Mouse (Mus musculus): ENCODE data around the gene Nup214.

The Nup214 gene

DNA sequence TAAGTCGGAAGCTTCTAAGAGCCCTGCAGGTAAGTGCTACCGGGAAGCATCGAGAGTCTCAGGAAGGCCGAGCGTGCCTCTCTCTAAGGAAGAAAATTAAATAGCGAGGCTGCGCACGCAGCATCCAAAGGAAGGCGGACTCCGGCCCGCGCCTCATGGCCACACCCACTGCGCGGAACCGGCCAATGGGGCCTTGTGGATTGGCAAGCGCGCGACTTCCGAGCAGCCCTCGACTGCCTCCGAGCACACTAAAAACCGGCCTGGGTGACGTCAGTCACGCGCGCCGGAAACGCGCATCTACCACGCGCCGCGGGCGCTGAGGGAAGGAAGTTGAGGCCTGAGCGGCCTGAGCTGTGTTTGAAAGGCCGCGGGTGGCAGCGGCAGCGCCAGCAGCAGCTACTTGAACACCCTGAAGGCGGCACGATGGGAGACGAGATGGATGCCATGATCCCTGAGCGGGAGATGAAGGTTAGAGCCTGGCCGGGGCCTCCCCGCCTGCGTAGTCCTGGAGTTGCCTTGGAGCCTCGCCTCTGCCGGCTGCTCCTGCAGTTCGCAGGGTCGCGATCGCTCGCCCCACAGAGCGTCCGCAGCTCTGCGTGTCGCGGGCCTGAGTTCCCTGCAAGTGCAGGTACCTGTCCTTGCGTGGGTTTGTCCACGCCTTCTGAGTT is at the start of gene Nup214:
Nup214 (plus strand) TSS at position 296 of the 668 bp plus-strand sequence.
- peak; percentile 97 to 99 for DNase-seq (ENCODE audit: low spot score in 2 of 2)

DNA sequence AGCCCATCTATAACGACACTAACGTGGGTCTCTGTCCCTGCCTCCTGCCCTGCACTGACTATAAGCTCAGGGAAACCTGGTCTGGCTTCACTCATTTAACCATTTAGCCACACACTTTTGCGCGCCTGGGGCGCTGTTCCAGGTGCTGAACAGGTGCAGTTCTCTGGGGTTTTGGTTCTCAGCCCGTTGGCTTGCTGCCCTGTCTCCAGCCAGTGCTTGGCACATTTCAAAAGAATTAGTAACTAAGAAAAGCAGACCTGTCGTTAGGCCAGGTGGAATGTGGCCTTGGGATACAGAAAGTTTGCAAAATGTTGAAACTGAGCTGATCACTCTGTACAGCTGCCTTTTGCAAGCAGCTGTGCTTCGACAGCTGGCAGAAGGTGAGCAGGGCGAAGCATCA is 49.4 kb upstream of the Nup214 start:
- DNase-seq (ENCODE audit: low spot score in 2 of 2) = no peak

DNA sequence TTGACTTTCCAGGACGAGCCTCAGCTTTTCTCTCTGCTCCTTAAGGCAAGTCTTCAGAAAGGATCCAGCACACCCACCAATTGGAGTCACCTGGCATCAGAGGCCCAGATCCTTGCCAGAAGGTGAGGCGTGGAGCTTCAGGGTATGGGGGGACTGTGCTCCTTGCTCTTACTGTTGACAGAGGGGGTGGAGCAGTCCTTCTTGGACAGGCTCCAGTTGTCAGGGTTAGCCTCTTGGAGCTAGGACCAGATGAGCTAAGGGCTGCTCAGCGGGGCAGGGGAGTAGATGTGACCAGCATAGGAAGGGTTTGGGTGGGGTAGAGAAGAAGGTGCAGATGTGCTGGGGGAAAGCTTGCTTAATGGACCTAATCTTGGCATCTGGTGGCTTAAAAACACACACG is 48.3 kb upstream of the Nup214 start:
- no peak for DNase-seq (ENCODE audit: low spot score in 2 of 2)

- no peak for DNase-seq (ENCODE audit: low spot score in 2 of 2)
Observed at GRCm38 (mm10) chr2:31929664-31930063, 44.6 kb upstream of the Nup214 start.

GRCm38 (mm10) chr2:31934551-31934950 is 39.7 kb upstream of the Nup214 start:
- no peak for DNase-seq (ENCODE audit: low spot score in 2 of 2)

DNA sequence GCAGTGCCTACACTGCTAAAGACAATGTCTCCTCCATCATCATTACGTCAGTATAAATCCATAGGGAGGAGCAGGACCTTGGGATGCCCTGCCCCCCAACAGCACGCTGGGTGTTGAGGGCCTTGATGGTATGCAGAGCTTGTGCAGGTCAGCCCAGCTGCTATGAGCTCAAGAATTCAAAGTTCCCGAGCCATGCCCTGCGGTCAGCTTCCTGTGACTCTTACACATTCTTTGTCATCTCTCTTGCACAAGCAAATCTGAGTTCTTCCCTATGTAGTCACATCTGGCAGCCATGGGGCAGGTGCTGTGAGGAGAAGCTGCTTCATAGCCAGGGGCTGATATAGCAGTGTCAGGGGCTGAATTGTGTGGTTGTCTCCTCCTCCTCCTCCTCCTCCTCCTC is 39.2 kb upstream of the Nup214 start:
- DNase-seq (ENCODE audit: low spot score in 2 of 2) = no peak

DNA sequence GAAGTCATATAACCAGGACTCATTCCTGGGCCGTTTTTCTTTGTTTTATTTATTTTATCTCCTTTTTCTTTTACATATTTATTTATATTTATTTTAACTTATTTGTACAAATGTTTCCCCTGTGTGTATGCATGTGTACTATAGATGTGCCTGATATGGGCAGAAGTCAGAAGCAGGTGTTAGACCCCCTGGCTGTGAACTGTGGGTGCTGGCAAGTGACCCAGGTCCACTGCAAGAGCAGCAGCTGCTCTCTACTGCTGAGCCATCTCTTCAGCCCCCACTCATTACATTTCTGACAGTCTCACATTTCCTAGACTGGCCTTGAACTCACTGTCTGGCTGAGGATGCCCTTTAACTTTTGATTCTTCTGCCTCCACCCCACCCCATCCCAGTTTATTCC is 35.9 kb upstream of the Nup214 start:
- no peak for DNase-seq (ENCODE audit: low spot score in 2 of 2)

- no peak for DNase-seq (ENCODE audit: low spot score in 2 of 2)
Observed at GRCm38 (mm10) chr2:31943011-31943410, 31.2 kb upstream of the Nup214 start.

- no peak for DNase-seq (ENCODE audit: low spot score in 2 of 2)
Observed at GRCm38 (mm10) chr2:31945580-31945979, 28.7 kb upstream of the Nup214 start.

DNA sequence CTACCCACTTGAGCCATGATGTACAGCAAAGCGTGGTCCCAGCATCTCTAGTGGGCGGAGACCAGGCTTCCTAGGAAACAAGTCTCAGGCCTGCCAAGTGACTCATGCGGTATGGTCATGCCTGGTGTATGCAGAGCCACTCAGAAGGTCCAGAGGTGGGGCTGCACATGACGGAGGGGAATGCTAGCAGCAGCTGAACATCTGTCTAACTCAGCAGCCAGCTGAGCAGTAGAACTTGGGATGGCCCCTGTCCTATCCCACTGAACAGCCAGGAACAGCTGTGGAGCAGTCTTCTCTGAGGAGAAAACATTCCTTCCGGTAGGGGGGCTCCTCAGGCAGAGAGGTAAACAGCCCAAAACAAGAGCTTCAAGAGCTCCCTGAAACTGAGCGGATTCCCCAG is 25.8 kb upstream of the Nup214 start:
- DNase-seq (ENCODE audit: low spot score in 2 of 2) = no peak

GRCm38 (mm10) chr2:31948801-31949200 is 25.4 kb upstream of the Nup214 start:
- no peak for DNase-seq (ENCODE audit: low spot score in 2 of 2)

DNA sequence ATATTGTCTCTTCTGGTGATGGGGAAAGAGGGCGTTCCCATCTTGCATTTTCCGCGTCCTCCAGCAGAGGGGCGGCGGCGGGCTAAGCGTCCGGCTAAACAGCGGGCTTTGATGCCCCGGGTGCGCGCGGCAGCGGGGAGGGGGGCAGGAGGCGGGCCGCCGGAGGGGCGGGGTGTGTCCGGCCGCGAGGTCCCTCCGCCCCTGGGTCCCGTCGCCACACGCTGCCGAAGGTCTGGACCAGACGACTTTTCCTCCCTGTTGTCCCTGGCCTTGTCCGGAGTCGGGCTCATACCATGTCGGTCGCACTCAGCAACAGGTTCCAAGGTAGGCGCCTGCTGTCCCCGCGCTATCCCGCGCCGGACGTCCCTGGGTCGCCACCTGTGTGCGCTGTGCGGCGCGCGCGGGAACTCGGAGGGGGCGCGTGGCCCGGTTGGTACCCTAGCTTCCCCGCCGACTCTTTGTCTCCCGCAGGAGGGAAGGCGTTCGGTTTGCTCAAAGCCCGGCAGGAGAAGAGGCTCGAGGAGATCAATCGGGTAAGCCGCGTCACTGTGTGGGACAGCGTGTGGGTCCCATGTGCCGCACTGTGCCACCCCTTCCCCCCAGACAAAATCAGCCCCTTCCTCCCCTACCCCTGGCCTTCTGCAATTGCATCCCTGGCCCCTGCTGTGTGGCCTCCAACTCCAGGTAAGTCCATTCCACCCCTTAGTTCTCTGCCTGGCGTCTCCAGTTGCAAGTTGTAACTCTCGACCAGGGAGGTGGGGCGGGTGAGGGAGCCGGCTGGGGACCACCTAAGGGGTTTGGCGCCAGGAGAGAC is 24.0 kb upstream of the Nup214 start, which contains the start of gene Aif1l:
Aif1l (plus strand) TSS at position 82 of the 814 bp plus-strand sequence.
- peak in 1 of 2 experiments; percentile 9 for DNase-seq (ENCODE audit: low spot score in 2 of 2)

DNA sequence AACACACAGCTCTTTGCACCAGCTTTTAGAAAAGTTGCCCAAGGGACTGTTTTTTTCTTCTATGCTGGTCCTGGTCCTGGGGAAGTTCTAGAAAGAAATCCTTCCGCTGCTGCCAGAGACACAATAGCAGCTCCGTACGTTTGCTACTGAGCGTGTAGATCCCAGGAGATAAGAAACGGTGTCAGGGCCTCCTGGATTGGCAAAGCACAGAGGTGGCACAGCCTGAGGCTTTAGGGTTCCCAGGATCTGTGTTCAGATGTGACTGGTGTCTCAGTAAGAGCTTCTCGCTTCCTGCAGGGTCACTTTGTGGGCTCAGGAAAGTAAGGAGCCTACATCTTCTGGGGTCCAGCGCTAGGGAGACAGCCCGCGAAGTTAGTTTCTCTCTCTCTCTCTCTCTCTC is 23.3 kb upstream of the Nup214 start:
- no peak for DNase-seq (ENCODE audit: low spot score in 2 of 2)

DNA sequence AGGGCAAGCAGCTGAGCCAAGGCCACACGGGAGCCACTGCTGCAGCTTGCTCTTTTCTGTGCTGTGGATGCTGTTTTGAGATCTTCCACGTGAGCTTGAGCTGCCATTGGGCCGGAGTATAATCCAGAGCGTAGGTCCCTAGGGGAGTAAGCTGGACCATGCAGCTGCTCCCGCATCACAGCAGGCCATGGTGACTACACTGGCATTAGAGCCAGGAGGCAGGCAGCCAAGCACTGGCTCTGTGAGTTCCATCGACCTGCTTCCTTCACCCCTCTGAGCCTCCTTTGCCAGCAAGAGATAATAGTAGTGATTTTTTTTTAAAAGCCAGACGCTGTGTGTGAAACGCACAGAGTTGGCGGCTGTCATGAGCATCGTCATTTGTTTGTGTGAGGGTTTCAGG is 22.0 kb upstream of the Nup214 start:
- no peak for DNase-seq (ENCODE audit: low spot score in 2 of 2)

DNA sequence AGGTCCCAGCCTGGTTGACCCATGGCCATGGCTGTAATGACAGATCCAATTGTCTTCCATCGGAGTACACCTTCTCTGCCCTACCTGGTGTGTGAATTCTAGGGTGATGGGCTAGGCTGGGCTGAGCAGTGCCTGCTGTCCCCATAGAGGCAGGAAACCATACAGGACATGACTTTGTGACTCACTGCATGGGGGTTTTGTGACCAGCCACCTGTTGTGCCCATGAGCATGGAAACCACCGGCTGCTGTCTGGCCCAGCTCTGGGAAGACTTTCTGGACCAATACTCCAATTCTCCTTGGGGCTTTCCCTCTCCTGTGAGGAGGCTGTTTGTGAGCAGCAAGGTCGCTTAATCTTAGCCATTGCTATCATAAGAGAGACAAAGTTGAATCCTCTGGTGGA is 21.5 kb upstream of the Nup214 start:
- DNase-seq (ENCODE audit: low spot score in 2 of 2) = no peak

- DNase-seq (ENCODE audit: low spot score in 2 of 2) = no peak
Observed at GRCm38 (mm10) chr2:31953687-31954086, 20.5 kb upstream of the Nup214 start.

- no peak for DNase-seq (ENCODE audit: low spot score in 2 of 2)
Observed at GRCm38 (mm10) chr2:31954779-31955181, 19.5 kb upstream of the Nup214 start.

- no peak for DNase-seq (ENCODE audit: low spot score in 2 of 2)
Observed at GRCm38 (mm10) chr2:31955686-31956085, 18.6 kb upstream of the Nup214 start.

GRCm38 (mm10) chr2:31957211-31957610 is 17.0 kb upstream of the Nup214 start:
- DNase-seq (ENCODE audit: low spot score in 2 of 2) = no peak

DNA sequence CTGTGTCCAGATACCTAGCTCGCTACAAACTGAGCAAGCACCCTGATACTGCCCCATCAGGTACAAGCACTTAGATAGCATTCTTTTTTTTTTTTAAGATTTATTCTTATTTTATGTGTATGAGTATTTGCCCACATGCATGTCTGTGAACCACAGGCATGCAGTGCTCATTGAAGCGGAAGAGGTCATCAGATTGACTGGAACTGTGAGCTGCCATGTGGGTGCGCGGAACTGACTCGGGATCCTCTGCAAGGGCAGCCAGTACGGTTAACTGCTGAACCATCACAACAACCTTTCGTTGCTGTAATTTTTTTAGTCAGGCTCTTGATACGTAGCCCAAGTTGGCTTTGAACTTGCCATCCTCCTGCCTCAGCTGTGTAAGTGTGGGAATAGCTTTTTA is 13.2 kb upstream of the Nup214 start:
- no peak for DNase-seq (ENCODE audit: low spot score in 2 of 2)

- no peak for DNase-seq (ENCODE audit: low spot score in 2 of 2)
Observed at GRCm38 (mm10) chr2:31961791-31962222, 12.4 kb upstream of the Nup214 start.

- DNase-seq (ENCODE audit: low spot score in 2 of 2) = no peak
Observed at GRCm38 (mm10) chr2:31962501-31963224, 11.6 kb upstream of the Nup214 start.
